Mouse (Mus musculus) hindbrain, embryonic 11.5 days (tissue): ENCODE data around the gene Junb. TPM values are rescaled to one million over a fixed set of nuclear protein-coding genes. Genes with fewer than 3 reads are reported as not detected.

ENCODE experiments used
- ATAC-seq: fragments of 200-750 bp; cut with Nextera tagmentation; 2 replicates; pipeline ENCODE4 v1.8.0; 2017; ENCODE audit warnings: mild to moderate bottlenecking, moderate TSS enrichment, moderate library complexity; ENCODE audit not compliant: low FRiP score
- DNase-seq: peaks from one replicate; pipeline ENCODE4 v3.0.0-alpha.2; 2015; ENCODE audit warnings: low spot score
- H3K27ac ChIP-seq: fragments of 300-500 bp; sonication (generic); 2 replicates; pipeline ENCODE4 v1.5.1; 2014; ENCODE audit warnings: mild to moderate bottlenecking, low read depth, low read length
- H3K27me3 ChIP-seq: fragments of 300-500 bp; sonication (generic); 2 replicates; pipeline ENCODE4 v1.6.1; 2014; ENCODE audit warnings: mild to moderate bottlenecking, low read length, moderate library complexity, mixed read lengths; ENCODE audit not compliant: control insufficient read depth, insufficient read depth
- H3K36me3 ChIP-seq: fragments of 300-500 bp; sonication (generic); 2 replicates; pipeline ENCODE4 v1.6.1; 2014; ENCODE audit warnings: mild to moderate bottlenecking, low read length, moderate library complexity, mixed read lengths; ENCODE audit not compliant: control insufficient read depth, insufficient read depth
- H3K4me1 ChIP-seq: fragments of 300-500 bp; sonication (generic); replicated peaks from 2 replicates; pipeline ENCODE4 v1.6.1; 2014; ENCODE audit warnings: low read length, mixed read lengths; ENCODE audit not compliant: control insufficient read depth, insufficient read depth
- H3K4me2 ChIP-seq: fragments of 300-500 bp; sonication (generic); replicated peaks from 2 replicates; pipeline ENCODE4 v1.6.1; 2014; ENCODE audit warnings: mild to moderate bottlenecking, low read depth, low read length
- H3K4me3 ChIP-seq: fragments of 300-500 bp; sonication (generic); 2 replicates; pipeline ENCODE4 v1.5.1; 2014; ENCODE audit warnings: low read depth, low read length
- H3K9ac ChIP-seq: fragments of 300-500 bp; sonication (generic); 2 replicates; pipeline ENCODE4 v1.6.1; 2014; ENCODE audit warnings: low read depth, low read length
- H3K9me3 ChIP-seq: fragments of 300-500 bp; sonication (generic); 2 replicates; pipeline ENCODE4 v1.6.1; 2016; ENCODE audit warnings: low read length; ENCODE audit not compliant: control insufficient read depth
- WGBS: fragments of 180-500 bp; shearing (Covaris S2); extraction: QIAGEN DNeasy Blood & Tissue Kit; methylation state at CpG from one replicate; pipeline ENCODE4 v1.1.7; 2014; 5-methylcytosine and 5-hydroxymethylcytosine counted together
- polyA plus RNA-seq: library from polyadenylated mRNA; unstranded; fragments of >200 nt; fragmentation: Nextera tagmentation; extraction: Ambion mirVana; gene quantifications from 2 replicates; pipeline ENCODE4 v1.2.1, GENCODE M21; 2014

The Junb gene
- polyA plus RNA-seq, 1 experiment from 2014 or later, result 6.2 TPM

- Histone ChIP-seq H3K36me3 (0 out of 2 replicates have a peak, but pooled peaks cover 2% of the 10 kb centered on the region), H3K9me3 (no peaks in the 10 kb centered on the region), H3K4me1 (peaks cover 11% of the 10 kb centered on the region), H3K4me3 (peak overlapping the region; percentile 89), H3K9ac (peak overlapping the region; percentile 97), H3K27me3 (no peaks in the 10 kb centered on the region), H3K4me2 (peak overlapping the region; percentile 85), H3K27ac (peak overlapping the region; percentile 63)
- ATAC-seq, result no peak
- DNase-seq, result peak; percentile 68
- WGBS, result 14% methylated on average over 21 of the region's 21 CpGs
Measured at GRCm38 (mm10) chr8:84970135-84970790, 8.3 kb downstream of the Junb start.

GRCm38 (mm10) chr8:84969241-84970134 lies 9.0 kb downstream of the Junb start, which contains the start of the genes Gm49661, Prdx2 and Rnaseh2a:
Gm49661 (minus strand) TSS chr8:84969433.
Prdx2 (plus strand) TSS chr8:84969587.
Rnaseh2a (minus strand) TSS chr8:84969767.
- Histone ChIP-seq H3K4me1 (peaks cover 15% of the 10 kb centered on the region), H3K9me3 (no peaks in the 10 kb centered on the region), H3K4me2 (peak within 1 kb of the TSS; percentile 85), H3K9ac (peak within 1 kb of the TSS; percentile 97), H3K27me3 (no peaks in the 10 kb centered on the region), H3K27ac (peak within 1 kb of the TSS; percentile 63), H3K4me3 (peak within 1 kb of the TSS; percentile 89), H3K36me3 (0 out of 2 replicates have a peak, but pooled peaks cover 2% of the 10 kb centered on the region)
- DNase-seq (peak; percentile 88), ATAC-seq (peak; percentile 67)
- under 1% methylated on average over 56 of the region's 56 CpGs for WGBS

GRCm38 (mm10) chr8:84968650-84969049 lies 9.9 kb downstream of the Junb start:
- WGBS, result 39% methylated on average over 2 of the region's 2 CpGs
- no peaks in the 10 kb centered on the region for H3K9me3 ChIP-seq

GRCm38 (mm10) chr8:84967532-84968304 lies 10.8 kb downstream of the Junb start:
- DNase-seq (no peak), ATAC-seq (no peak)
- Histone ChIP-seq H3K27me3 (no peaks in the 10 kb centered on the region), H3K27ac (no peak overlapping the region), H3K4me3 (no peak overlapping the region), H3K9me3 (no peaks in the 10 kb centered on the region), H3K4me2 (no peak overlapping the region), H3K4me1 (peaks cover 15% of the 10 kb centered on the region), H3K9ac (0 out of 2 replicates have a peak overlapping the region, but pooled peaks have one; percentile 15), H3K36me3 (0 out of 2 replicates have a peak, but pooled peaks cover 2% of the 10 kb centered on the region)
- 91% methylated on average over 13 of the region's 13 CpGs for WGBS

More at GRCm38 (mm10) chr8:84968650-84969049, 9.9 kb downstream of the Junb start:
- Histone ChIP-seq H3K4me2 (peak overlapping the region; percentile 85), H3K4me1 (peaks cover 15% of the 10 kb centered on the region), H3K27ac (peak overlapping the region; percentile 63; the same call in 1 of the 2 replicates), H3K27me3 (no peaks in the 10 kb centered on the region), H3K36me3 (0 out of 2 replicates have a peak, but pooled peaks cover 2% of the 10 kb centered on the region), H3K4me3 (peak overlapping the region; percentile 89), H3K9ac (peak overlapping the region; percentile 97)
- DNase-seq (peak; percentile 14), ATAC-seq (no peak)

GRCm38 (mm10) chr8:84966603-84967002 lies 11.9 kb downstream of the Junb start:
- no peaks in the 10 kb centered on the region for H3K36me3 ChIP-seq
- H3K9me3 ChIP-seq, result no peaks in the 10 kb centered on the region
- H3K27me3 ChIP-seq, result no peaks in the 10 kb centered on the region
- 68% methylated on average over 3 of the region's 3 CpGs for WGBS
- H3K4me2 ChIP-seq, result no peak overlapping the region; the same call in 1 of the 2 replicates
- no peak overlapping the region for H3K9ac ChIP-seq
- peak; percentile 3; the same call in 1 of the 2 replicates for ATAC-seq
- no peak for DNase-seq
- H3K4me1 ChIP-seq, result peaks cover 15% of the 10 kb centered on the region
- H3K4me3 ChIP-seq, result no peak overlapping the region
- H3K27ac ChIP-seq, result no peak overlapping the region

GRCm38 (mm10) chr8:84965731-84966291 lies 12.7 kb downstream of the Junb start:
- no peak overlapping the region for H3K27ac ChIP-seq
- H3K27me3 ChIP-seq, result no peaks in the 10 kb centered on the region
- DNase-seq, result peak; percentile 94
- whole genome bisulfite sequencing, result under 1% methylated on average over 41 of the region's 41 CpGs
- peak; percentile 84 for ATAC-seq
- no peaks in the 10 kb centered on the region for H3K9me3 ChIP-seq
- H3K9ac ChIP-seq, result peak overlapping the region; percentile 64
- peak overlapping the region; percentile 53 for H3K4me3 ChIP-seq
- H3K4me2 ChIP-seq, result peak overlapping the region; percentile 66
- no peaks in the 10 kb centered on the region for H3K36me3 ChIP-seq
- peaks cover 9% of the 10 kb centered on the region for H3K4me1 ChIP-seq

- ATAC-seq (no peak), DNase-seq (no peak)
- Histone ChIP-seq H3K9ac (no peak overlapping the region), H3K36me3 (no peaks in the 10 kb centered on the region), H3K4me2 (no peak overlapping the region), H3K27ac (no peak overlapping the region), H3K27me3 (no peaks in the 10 kb centered on the region), H3K4me1 (peaks cover 7% of the 10 kb centered on the region), H3K9me3 (no peaks in the 10 kb centered on the region), H3K4me3 (no peak overlapping the region)
- 94% methylated on average over 4 of the region's 4 CpGs for WGBS
Measured at GRCm38 (mm10) chr8:84963952-84964351, 14.6 kb downstream of the Junb start.

GRCm38 (mm10) chr8:84959811-84960210 lies 18.7 kb downstream of the Junb start:
- 89% methylated on average over 7 of the region's 7 CpGs for WGBS
- DNase-seq (no peak), ATAC-seq (no peak)
- no peaks in the 10 kb centered on the region for H3K9me3 ChIP-seq
- H3K9ac ChIP-seq, result no peak overlapping the region
- H3K4me1 ChIP-seq, result no peaks in the 10 kb centered on the region
- no peak overlapping the region for H3K27ac ChIP-seq
- H3K36me3 ChIP-seq, result no peaks in the 10 kb centered on the region
- H3K4me3 ChIP-seq, result no peak overlapping the region
- no peaks in the 10 kb centered on the region for H3K27me3 ChIP-seq
- H3K4me2 ChIP-seq, result no peak overlapping the region
